Mouse (Mus musculus) stomach, embryonic 16.5 days (tissue): Measurements from ENCODE around the gene Dab1. TPM values are rescaled to one million over a fixed set of nuclear protein-coding genes. Genes with fewer than 3 reads are reported as not detected.

ENCODE experiments used
- ATAC-seq: fragments of 200-750 bp; cut with Nextera tagmentation; 2 replicates; pipeline ENCODE4 v1.8.0; 2017; ENCODE audit warnings: moderate number of reproducible peaks, moderate TSS enrichment; ENCODE audit not compliant: insufficient read depth, low FRiP score
- H3K27ac ChIP-seq: fragments of 300-500 bp; sonication (generic); 2 replicates; pipeline ENCODE4 v1.5.1; 2014; ENCODE audit warnings: low read length
- H3K27me3 ChIP-seq: fragments of 300-500 bp; sonication (generic); 2 replicates; pipeline ENCODE4 v1.6.1; 2014; ENCODE audit warnings: low read length, control low read depth, mixed read lengths; ENCODE audit not compliant: control insufficient read depth, insufficient read depth
- H3K36me3 ChIP-seq: fragments of 300-500 bp; sonication (generic); 2 replicates; pipeline ENCODE4 v1.6.1; 2014; ENCODE audit warnings: low read length; ENCODE audit not compliant: control insufficient read depth, insufficient read depth
- H3K4me1 ChIP-seq: fragments of 300-500 bp; sonication (generic); 2 replicates; pipeline ENCODE4 v1.6.1; 2014; ENCODE audit warnings: low read length, control low read depth, mixed read lengths; ENCODE audit not compliant: control insufficient read depth, insufficient read depth
- H3K4me2 ChIP-seq: fragments of 300-500 bp; sonication (generic); 2 replicates; pipeline ENCODE4 v1.6.1; 2014; ENCODE audit warnings: low read depth, low read length, mixed read lengths
- H3K4me3 ChIP-seq: fragments of 300-500 bp; sonication (generic); replicated peaks from 2 replicates; pipeline ENCODE4 v1.5.1; 2014; ENCODE audit warnings: mild to moderate bottlenecking, low read length
- H3K9ac ChIP-seq: fragments of 300-500 bp; sonication (generic); 2 replicates; pipeline ENCODE4 v1.6.1; 2014; ENCODE audit warnings: low read length
- H3K9me3 ChIP-seq: fragments of 300-500 bp; sonication (generic); replicated peaks from 2 replicates; pipeline ENCODE4 v1.6.1; 2016; ENCODE audit warnings: low read length, control low read depth; ENCODE audit not compliant: control insufficient read depth
- WGBS: fragments of 180-500 bp; shearing (Covaris S2); extraction: QIAGEN DNeasy Blood & Tissue Kit; methylation state at CpG from one replicate; pipeline ENCODE4 v1.1.7; 2014; 5-methylcytosine and 5-hydroxymethylcytosine counted together
- polyA plus RNA-seq: library from polyadenylated mRNA; unstranded; fragments of >200 nt; fragmentation: Nextera tagmentation; extraction: Ambion mirVana; gene quantifications from 2 replicates; pipeline ENCODE4 v1.2.1, GENCODE M21; 2015

Dab1 gene
- polyA plus RNA-seq, 1 experiment from 2014 or later: 10.0 TPM

- Histone ChIP-seq H3K27me3 (no peaks in the 10 kb centered on the region), H3K27ac (no peak overlapping the region), H3K36me3 (no peaks in the 10 kb centered on the region), H3K9ac (no peak overlapping the region), H3K4me2 (no peak overlapping the region), H3K4me1 (no peaks in the 10 kb centered on the region), H3K4me3 (no peak overlapping the region), H3K9me3 (no peaks in the 10 kb centered on the region)
- 42% methylated on average over 5 of the region's 5 CpGs for WGBS
- ATAC-seq: no peak
Measured at GRCm38 (mm10) chr4:104582726-104583125, 963.6 kb downstream of the Dab1 start.

GRCm38 (mm10) chr4:104587826-104588225, 968.7 kb downstream of the Dab1 start:
- Histone ChIP-seq H3K9me3 (no peaks in the 10 kb centered on the region), H3K27me3 (no peaks in the 10 kb centered on the region), H3K4me3 (no peak overlapping the region), H3K9ac (no peak overlapping the region), H3K4me1 (0 out of 2 replicates have a peak, but pooled peaks cover 5% of the 10 kb centered on the region), H3K36me3 (no peaks in the 10 kb centered on the region), H3K27ac (no peak overlapping the region), H3K4me2 (no peak overlapping the region)
- 54% methylated on average over 2 of the region's 2 CpGs for WGBS
- no peak for ATAC-seq

- H3K9ac ChIP-seq: no peak overlapping the region
- no peak for ATAC-seq
- H3K9me3 ChIP-seq: no peaks in the 10 kb centered on the region
- 94% methylated on average over 7 of the region's 7 CpGs for WGBS
- no peak overlapping the region for H3K27ac ChIP-seq
- H3K36me3 ChIP-seq: no peaks in the 10 kb centered on the region
- no peaks in the 10 kb centered on the region for H3K27me3 ChIP-seq
- no peaks in the 10 kb centered on the region for H3K4me1 ChIP-seq
- no peak overlapping the region for H3K4me3 ChIP-seq
- no peak overlapping the region for H3K4me2 ChIP-seq
Measured at GRCm38 (mm10) chr4:104596936-104597335, 977.8 kb downstream of the Dab1 start.

GRCm38 (mm10) chr4:104597490-104598465, 978.6 kb downstream of the Dab1 start:
- WGBS: 68% methylated on average over 6 of the region's 6 CpGs
- H3K4me3 ChIP-seq: no peak overlapping the region
- no peaks in the 10 kb centered on the region for H3K27me3 ChIP-seq
- H3K9ac ChIP-seq: no peak overlapping the region
- no peak for ATAC-seq
- H3K36me3 ChIP-seq: no peaks in the 10 kb centered on the region
- no peak overlapping the region for H3K4me2 ChIP-seq
- H3K27ac ChIP-seq: no peak overlapping the region
- no peaks in the 10 kb centered on the region for H3K9me3 ChIP-seq
- no peaks in the 10 kb centered on the region for H3K4me1 ChIP-seq

- Histone ChIP-seq H3K4me3 (no peak overlapping the region), H3K4me2 (no peak overlapping the region), H3K4me1 (peaks cover 8% of the 10 kb centered on the region), H3K9me3 (no peaks in the 10 kb centered on the region), H3K27ac (no peak overlapping the region), H3K27me3 (no peaks in the 10 kb centered on the region), H3K9ac (no peak overlapping the region), H3K36me3 (no peaks in the 10 kb centered on the region)
- no peak for ATAC-seq
- 57% methylated on average over 8 of the region's 8 CpGs for WGBS
Measured at GRCm38 (mm10) chr4:104602804-104603203, 983.6 kb downstream of the Dab1 start.

GRCm38 (mm10) chr4:104604298-104604697, 985.1 kb downstream of the Dab1 start:
- Histone ChIP-seq H3K9ac (no peak overlapping the region), H3K27ac (no peak overlapping the region), H3K4me1 (peaks cover 9% of the 10 kb centered on the region), H3K36me3 (no peaks in the 10 kb centered on the region), H3K27me3 (no peaks in the 10 kb centered on the region), H3K4me3 (no peak overlapping the region), H3K4me2 (no peak overlapping the region), H3K9me3 (no peaks in the 10 kb centered on the region)
- no peak for ATAC-seq
- WGBS: 91% methylated on average over 2 of the region's 2 CpGs

GRCm38 (mm10) chr4:104606881-104607280, 987.7 kb downstream of the Dab1 start:
- Histone ChIP-seq H3K27me3 (no peaks in the 10 kb centered on the region), H3K36me3 (no peaks in the 10 kb centered on the region), H3K27ac (0 out of 2 replicates have a peak overlapping the region, but pooled peaks have one; percentile 1), H3K9ac (no peak overlapping the region), H3K4me1 (peaks cover 9% of the 10 kb centered on the region), H3K4me3 (no peak overlapping the region), H3K4me2 (no peak overlapping the region), H3K9me3 (no peaks in the 10 kb centered on the region)
- ATAC-seq: no peak
- WGBS: 58% methylated on average over 8 of the region's 8 CpGs

- H3K9me3 ChIP-seq: no peaks in the 10 kb centered on the region
- H3K27me3 ChIP-seq: no peaks in the 10 kb centered on the region
- no peak overlapping the region for H3K4me3 ChIP-seq
- no peak overlapping the region for H3K4me2 ChIP-seq
- no peak overlapping the region for H3K9ac ChIP-seq
- no peak for ATAC-seq
- peaks cover 9% of the 10 kb centered on the region for H3K4me1 ChIP-seq
- 35% methylated on average over 5 of the region's 5 CpGs for WGBS
- no peaks in the 10 kb centered on the region for H3K36me3 ChIP-seq
- 0 out of 2 replicates have a peak overlapping the region, but pooled peaks have one; percentile 1 for H3K27ac ChIP-seq
Measured at GRCm38 (mm10) chr4:104607636-104608035, 988.5 kb downstream of the Dab1 start.

GRCm38 (mm10) chr4:104619452-104619851, 1000.3 kb downstream of the Dab1 start:
- ATAC-seq: no peak

More at GRCm38 (mm10) chr4:104619452-104619851, 1000.3 kb downstream of the Dab1 start:
- no peaks in the 10 kb centered on the region for H3K27me3 ChIP-seq
- H3K4me1 ChIP-seq: no peaks in the 10 kb centered on the region
- H3K36me3 ChIP-seq: no peaks in the 10 kb centered on the region
- WGBS: 23% methylated on average over 5 of the region's 5 CpGs
- H3K4me2 ChIP-seq: no peak overlapping the region
- no peak overlapping the region for H3K4me3 ChIP-seq
- H3K9me3 ChIP-seq: no peaks in the 10 kb centered on the region
- no peak overlapping the region for H3K27ac ChIP-seq
- H3K9ac ChIP-seq: no peak overlapping the region
